Mouse (Mus musculus) gastrocnemius, adult 2 months (tissue): ENCODE results near the gene Shank3. TPM values are rescaled to one million over a fixed set of nuclear protein-coding genes. Genes with fewer than 3 reads are reported as not detected.

Experiments used
- DNase-seq: peaks from one replicate; pipeline ENCODE4 v3.0.0; 2022
- H3K27ac ChIP-seq: fragments of 200-600 bp; 2 replicates; pipeline ENCODE4 v1.8.1; 2022; ENCODE audit warnings: mild to moderate bottlenecking
- H3K4me3 ChIP-seq: fragments of 200-600 bp; 2 replicates; pipeline ENCODE4 v1.8.1; 2022; ENCODE audit warnings: mild to moderate bottlenecking, moderate library complexity
- CTCF ChIP-seq: fragments of 200-600 bp; IDR thresholded peaks from 2 replicates; pipeline ENCODE4 v1.8.1; 2022; ENCODE audit warnings: antibody characterized with exemption, mild to moderate bottlenecking, moderate library complexity
- intact Hi-C: fragments of 180-260 bp; cut with DNase I; formaldehyde crosslinking; loops from one replicate; pipeline ENCODE4 v1.15.1; 2025
- total RNA-seq, 2 experiments: library from RNA; stranded (reverse); gene quantifications; 2 replicates each; pipeline ENCODE4 v1.2.3; 2021

The Shank3 gene
- total RNA-seq, 2 experiments from 2014 or later = 12.2 to 20.4 TPM

DNA sequence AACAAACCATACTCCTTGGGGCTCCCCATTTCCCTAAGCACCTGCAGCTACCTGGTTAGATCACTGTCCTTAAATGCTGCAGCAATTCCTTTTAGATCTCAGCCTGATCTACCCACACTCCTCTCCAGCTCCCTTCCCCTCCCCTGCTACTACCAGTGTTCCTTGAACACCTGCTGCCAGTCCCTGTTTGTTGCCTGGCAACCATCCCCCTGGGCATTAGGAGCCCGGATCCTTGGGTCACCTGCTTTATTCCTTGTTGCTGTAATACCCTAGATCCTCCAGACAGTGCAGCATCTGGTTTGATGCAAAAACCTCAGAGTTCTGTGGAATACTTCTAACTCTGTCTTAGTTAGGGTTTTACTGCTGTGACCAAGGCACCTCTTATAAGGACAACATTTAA, 34.4 kb upstream of the Shank3 start:
- no peak for TF ChIP-seq CTCF
- Histone ChIP-seq H3K27ac (no peak overlapping the region), H3K4me3 (no peak overlapping the region)
- intact Hi-C loops = loop anchor here (5.0 kb wide), 2 partner anchors 42 to 93 kb away; partner anchors contain the start of gene Sco2
- DNase-seq = no peak

DNA sequence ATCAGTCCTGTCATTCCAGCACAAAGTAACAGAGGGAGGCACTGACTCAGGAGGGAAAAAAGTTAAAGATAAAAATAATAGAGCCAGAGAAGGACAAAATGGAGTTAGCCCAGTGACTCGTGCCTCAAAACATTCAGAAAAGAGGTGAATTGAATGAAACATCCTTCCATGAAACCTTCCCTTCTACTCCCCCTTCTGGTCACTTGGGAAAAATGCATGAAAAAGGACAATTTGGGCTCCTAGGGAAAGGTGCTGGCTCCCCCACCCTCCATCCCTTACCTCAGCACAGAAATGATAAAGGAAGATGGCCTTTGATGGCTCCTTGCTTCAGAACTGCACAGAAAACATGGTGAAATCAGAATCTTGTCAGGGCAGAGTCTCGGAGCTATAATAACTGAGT, 30.8 kb upstream of the Shank3 start:
- intact Hi-C loops = loop anchor here (5.0 kb wide), 2 partner anchors 39 to 96 kb away; partner anchors contain the start of gene Sco2
- Histone ChIP-seq H3K27ac (no peak overlapping the region), H3K4me3 (no peak overlapping the region)
- peak; percentile 69 for TF ChIP-seq CTCF
- DNase-seq = no peak

DNA sequence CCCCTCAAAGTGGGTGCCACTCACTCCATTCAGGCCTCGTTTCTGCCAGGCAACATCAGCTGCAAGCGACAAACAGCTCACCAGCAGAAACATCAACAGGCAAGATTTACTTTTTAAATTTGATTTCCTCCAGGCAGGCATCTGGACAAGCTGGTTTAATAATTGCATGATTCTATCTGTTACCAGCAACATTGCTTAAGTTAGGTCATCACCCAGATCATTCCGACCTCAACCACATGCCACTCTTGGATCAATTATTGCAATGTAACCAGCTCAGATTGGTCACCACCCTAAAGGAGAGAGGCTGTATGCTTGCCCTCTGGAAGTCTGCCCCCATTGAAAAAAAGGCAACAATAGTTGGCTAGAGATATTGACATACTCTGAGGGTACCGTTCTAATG, 27.9 kb upstream of the Shank3 start:
- Histone ChIP-seq H3K4me3 (no peak overlapping the region), H3K27ac (no peak overlapping the region)
- intact Hi-C loops = loop anchor here (5.0 kb wide), 1 partner anchor 46 kb away; no protein-coding TSS in a partner anchor
- no peak for TF ChIP-seq CTCF
- DNase-seq = no peak

DNA sequence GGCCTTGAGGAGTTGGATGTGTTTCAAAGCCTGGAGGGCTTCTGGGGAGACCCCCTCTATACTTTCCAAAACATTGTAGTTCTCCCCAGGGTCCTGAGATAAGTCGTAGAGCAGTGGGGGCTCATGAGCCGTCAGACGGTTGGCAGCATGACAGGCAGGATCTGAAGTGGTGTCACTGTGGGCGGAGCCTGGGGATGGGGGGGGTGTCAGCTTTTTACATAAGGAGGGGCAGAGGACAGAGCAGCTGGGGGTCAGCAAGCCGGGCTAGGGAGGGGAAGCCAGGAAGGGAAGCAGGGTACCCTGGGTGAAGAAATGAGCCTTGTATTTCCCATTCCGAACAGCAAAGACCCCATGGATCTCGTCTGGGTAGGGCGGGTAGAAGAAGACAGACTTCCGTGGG, 26.1 kb upstream of the Shank3 start:
- no peak for TF ChIP-seq CTCF
- H3K27ac ChIP-seq = no peak overlapping the region
- intact Hi-C loops = loop anchor here (5.0 kb wide), 1 partner anchor 44 kb away; no protein-coding TSS in a partner anchor
- H3K4me3 ChIP-seq = no peak overlapping the region
- DNase-seq = no peak

DNA sequence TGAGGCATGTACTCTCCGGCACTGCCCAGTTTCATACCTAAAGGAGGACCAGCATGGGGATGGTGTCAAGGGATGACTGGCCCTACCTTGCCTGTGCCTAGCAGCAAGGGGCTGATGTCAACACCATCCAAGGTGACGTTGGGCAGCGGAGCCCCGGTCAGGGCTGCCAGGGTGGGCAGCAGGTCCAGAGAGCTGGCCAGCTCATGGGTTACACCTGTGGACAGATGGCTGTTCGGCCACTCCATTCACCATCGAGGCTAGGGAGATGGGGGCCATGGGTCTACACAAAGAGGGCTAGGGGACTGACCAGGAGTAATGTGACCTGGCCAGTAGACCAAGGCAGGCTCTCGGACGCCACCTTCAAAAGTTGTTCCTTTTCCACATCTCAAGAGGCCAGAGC, 25.5 kb upstream of the Shank3 start:
- DNase-seq = no peak
- no peak for TF ChIP-seq CTCF
- intact Hi-C loops = loop anchor here (5.0 kb wide), 1 partner anchor 43 kb away; no protein-coding TSS in a partner anchor
- H3K27ac ChIP-seq = no peak overlapping the region
- no peak overlapping the region for H3K4me3 ChIP-seq

DNA sequence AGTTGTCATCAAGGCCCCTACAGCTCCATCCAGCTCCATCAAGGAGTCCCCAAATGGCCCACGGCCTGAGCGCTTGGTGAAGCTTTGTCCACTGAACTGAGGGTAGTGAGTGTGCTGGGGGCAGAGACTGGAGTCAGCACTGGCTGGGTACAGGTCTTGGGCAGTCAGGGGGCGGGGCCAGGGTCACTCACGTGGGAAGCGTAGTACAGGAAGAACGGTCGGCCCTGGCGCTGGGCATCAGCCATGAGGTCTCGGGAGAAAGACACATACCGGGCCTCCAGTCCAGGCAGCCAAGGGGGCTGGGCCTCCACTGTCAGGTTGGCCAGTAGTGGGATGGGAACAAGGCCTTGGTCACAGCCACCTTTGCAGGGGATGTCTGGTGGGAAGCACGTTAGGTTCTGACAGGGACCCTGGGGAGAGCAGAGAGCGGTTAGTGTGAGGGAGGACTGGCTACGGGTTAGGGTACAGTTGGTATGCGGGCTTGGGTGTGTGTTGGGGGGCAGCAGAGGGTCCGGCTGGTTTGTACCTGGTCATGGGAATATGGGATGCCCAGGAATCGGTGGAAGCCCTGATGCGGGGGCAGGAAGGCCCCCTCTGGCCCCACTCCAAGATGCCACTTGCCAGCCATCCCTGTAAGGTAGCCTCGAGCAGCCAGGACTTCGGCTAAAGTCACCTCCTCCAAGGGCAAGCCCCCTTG, 24.7 kb upstream of the Shank3 start:
- no peak for TF ChIP-seq CTCF
- intact Hi-C loops = loop anchor here (5.0 kb wide), 1 partner anchor 43 kb away; no protein-coding TSS in a partner anchor
- peak; percentile 29 for DNase-seq
- Histone ChIP-seq H3K27ac (no peak overlapping the region), H3K4me3 (peak overlapping the region; percentile 73)

DNA sequence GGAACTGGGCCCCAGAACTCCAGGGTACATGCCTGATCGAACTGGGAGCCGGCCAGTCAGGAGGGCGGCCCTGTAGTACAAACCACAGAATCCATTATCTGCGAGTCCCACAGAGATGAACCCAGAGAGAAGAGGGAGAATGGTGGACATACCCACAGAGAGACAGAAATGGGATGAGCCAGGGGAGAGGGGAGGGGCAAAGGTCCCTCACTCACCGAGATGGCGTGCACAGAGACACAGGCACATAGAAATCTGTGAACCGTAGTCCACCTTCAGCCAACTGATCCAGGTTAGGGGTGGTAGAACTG, 24.2 kb upstream of the Shank3 start:
- Histone ChIP-seq H3K4me3 (peak overlapping the region; percentile 73), H3K27ac (peak overlapping the region; percentile 90; the same call in 1 of the 2 replicates)
- TF ChIP-seq CTCF = no peak
- DNase-seq = no peak
- intact Hi-C loops = no loop called here

DNA sequence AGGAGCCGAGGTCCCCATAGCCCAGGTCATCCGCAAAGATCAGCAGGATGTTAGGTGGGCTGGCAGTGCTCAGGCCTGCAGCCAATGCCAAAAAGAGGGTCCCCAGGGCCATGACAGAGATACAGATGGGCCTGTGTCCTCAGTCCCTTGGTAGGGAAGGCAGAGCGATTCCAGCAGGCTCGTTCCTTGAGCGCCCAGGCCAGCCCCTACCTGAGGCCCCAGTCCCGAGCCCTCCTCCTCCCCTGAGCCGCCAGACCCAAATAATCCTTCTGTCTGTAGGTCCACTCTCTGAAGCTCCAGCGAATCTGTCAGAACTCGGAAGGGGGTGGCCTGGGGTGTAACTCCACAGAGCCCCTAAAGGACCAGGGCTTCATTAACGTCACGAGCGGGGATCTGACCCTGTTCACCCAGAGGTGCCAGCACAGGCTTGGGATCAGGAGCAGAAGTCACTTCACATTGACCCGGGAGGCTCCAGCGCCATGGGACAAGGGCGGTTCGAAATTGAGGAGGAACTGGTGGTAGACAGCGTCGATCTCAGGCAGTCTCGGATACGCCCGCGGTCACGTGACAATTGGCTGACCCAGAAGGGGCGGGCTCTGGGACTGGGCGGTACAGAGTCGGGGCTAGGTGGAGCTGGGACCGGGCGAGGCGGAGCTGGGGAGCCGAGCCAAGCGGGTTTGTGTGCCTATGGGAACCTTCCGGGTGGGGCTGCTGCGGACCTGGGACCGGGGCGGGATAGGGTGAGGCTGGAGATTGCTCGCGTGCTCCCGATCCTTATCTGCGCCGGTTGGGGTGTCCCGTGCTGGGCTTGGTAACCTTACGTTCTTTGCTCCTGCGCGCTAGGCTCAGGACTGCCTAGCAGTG, 23.6 kb upstream of the Shank3 start:
- H3K4me3 ChIP-seq = peak overlapping the region; percentile 73
- H3K27ac ChIP-seq = peak overlapping the region; percentile 90
- intact Hi-C loops = no loop called here
- TF ChIP-seq CTCF = no peak
- peak; percentile 97 for DNase-seq

DNA sequence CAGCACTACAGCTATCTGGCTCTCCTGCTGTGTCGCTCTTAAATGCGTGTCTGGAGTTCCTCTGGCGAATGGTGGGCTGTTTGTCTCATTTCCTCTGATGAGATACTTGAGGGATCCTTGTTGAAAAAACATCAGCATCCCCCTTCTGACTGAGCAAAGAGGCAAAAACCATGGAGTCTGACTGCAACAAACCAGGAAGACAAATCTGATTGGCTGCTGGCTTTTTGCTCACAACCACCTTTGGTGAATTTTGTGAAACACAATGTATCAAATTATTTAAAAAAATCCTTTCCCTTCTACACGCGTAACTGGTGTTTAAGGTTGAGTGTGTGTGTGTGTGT, 23.0 kb upstream of the Shank3 start:
- peak overlapping the region; percentile 90 for H3K27ac ChIP-seq
- no peak for DNase-seq
- no peak for TF ChIP-seq CTCF
- intact Hi-C loops = no loop called here
- H3K4me3 ChIP-seq = peak overlapping the region; percentile 73

DNA sequence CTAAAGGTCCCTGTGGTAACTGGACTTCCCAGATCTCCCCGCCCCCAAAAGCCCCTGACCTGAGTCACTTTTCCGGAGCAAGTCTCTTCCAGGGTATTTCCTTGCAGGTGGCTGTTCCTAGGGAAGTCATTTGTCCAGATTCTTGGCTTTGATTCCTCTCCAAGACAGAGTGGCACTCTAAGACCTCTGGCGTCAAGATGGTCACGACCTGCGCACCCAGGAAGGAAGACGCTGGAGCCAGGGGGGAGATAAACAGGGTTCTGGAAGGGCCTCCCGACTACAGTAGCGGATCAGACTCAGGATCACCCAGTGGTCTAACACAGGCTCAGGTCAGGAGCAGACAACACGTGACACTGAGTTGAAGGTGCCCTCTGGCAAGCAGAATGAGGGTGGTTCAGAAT, 22.3 kb upstream of the Shank3 start, which contains the start of gene Arsa:
TSS of gene Arsa (minus strand) at position 335 of the 401 bp plus-strand sequence.
- peak; percentile 33 for DNase-seq
- no peak for TF ChIP-seq CTCF
- peak within 1 kb of the TSS; percentile 73 for H3K4me3 ChIP-seq
- peak within 1 kb of the TSS; percentile 90 for H3K27ac ChIP-seq
- intact Hi-C loops = no loop called here

DNA sequence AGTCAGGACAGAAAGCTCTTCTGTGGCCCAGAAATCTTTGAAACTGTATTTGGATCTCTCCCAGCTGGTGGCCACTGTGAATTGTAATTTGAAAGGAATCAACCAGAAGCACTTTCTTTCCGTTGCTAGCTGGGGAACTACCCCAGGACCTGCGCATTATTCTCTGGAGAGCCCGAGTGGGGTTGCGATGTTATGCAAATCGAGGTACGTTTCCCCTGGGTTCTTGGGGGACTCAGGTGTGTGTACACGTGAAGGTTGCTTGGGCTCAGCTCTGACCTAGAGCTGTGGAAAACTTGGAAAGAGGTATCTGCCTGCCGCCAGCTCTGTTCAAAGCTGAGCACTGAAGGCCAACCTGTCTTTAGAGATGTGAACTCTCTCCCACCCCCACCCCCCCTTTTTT, 21.6 kb upstream of the Shank3 start:
- Histone ChIP-seq H3K4me3 (no peak overlapping the region), H3K27ac (peak overlapping the region; percentile 46; the same call in 1 of the 2 replicates)
- DNase-seq = no peak
- TF ChIP-seq CTCF = no peak
- intact Hi-C loops = no loop called here

DNA sequence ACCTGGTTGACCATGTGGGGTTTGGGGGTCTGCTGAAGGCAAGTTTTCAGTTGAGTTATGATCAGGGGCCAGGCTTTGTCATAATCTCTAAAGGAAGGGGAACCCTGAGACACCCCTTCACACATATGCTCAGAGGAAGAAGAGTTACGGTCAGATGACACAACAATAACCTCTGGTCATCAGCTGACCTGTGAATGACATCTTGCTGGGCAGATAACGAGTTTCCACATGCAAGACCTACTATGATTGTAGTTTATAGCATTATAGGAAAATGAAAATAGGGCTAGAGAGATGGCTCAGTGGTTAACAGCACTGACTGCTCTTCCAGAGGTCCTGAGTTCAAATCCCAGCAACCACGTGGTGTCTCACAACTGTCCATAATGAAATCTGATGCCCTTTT, 20.8 kb upstream of the Shank3 start:
- no peak overlapping the region for H3K4me3 ChIP-seq
- no peak for TF ChIP-seq CTCF

DNA sequence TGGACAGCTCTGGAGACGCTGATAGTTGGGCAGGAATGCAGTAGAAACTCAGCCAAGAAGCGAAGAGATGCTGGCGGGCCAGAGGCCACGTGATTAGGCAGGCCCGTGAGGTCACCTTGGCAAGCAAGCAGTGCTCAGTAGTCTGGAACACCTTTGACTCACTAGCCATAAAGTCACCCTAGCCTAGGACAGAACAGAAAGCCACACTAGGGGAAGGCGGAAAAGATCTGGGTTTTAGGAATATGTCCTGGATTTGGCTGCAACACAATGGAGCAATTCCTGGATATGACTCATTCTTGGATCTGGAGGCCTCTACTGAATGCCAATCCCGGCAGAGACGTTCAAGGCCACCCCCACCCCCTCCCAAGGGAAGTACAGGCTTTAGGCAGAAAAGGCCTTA, 18.8 kb upstream of the Shank3 start:
- no peak for TF ChIP-seq CTCF
- peak overlapping the region; percentile 79 for H3K27ac ChIP-seq
- intact Hi-C loops = no loop called here
- peak; percentile 70 for DNase-seq
- peak overlapping the region; percentile 33 for H3K4me3 ChIP-seq

More for the DNA sequence above, 20.8 kb upstream of the Shank3 start:
- intact Hi-C loops = no loop called here
- no peak for DNase-seq
- no peak overlapping the region for H3K27ac ChIP-seq
